Mouse (Mus musculus): ENCODE data around the gene Stra8.

DNA sequence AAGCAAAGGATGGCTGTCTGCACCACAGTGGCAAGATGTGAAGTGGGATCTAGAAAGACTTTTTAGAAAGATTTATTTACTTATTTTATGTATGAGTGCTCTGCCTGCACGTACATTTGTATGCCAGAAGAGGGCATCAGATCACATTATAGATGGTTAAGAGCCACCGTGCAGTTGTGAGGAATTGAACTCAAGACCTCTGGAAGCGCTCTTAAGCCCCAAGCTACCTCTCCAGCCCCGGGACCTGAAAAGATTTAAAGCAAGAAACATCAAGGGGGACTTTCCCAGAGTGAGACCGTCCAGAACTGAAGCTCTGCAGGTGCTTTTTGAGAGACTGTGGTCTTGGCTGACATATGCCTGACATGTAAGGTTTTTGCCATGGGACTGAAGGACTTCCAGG, 16.8 kb downstream of the Stra8 start:
- TF ChIP-seq CTCF (IDR thresholded peaks at IDR 0.05; ENCODE audit: borderline replicate concordance, control insufficient read depth, extremely low read depth, insufficient read depth, low read length, poor library complexity): no peak
- no peak for TF ChIP-seq POLR2A (IDR thresholded peaks at IDR 0.05; ENCODE audit: control insufficient read depth, extremely low read depth, insufficient read depth, low read length, poor library complexity)

Data from thymus, adult 2 months (tissue).